Mouse (Mus musculus): ENCODE measurements around the gene Hsf3. TPM values are rescaled to one million over a fixed set of nuclear protein-coding genes. Genes with fewer than 3 reads are reported as not detected.
"Not testable (repeated sequence)": the region's sequence is repeated elsewhere in the genome, so short reads cannot be mapped to it uniquely, and the experiment has no call there.

Gene Hsf3
- polyA plus RNA-seq (2012; ENCODE audit: insufficient read depth, insufficient read length, missing spikeins), result 0.71 and 0.79 TPM in 2 replicates

- Histone ChIP-seq H3K27ac (replicated peaks; ENCODE audit: low read depth, low read length) (peak within 1 kb of the TSS; percentile 60), H3K4me3 (ENCODE audit: insufficient read depth, low read depth, low read length) (peak within 1 kb of the TSS; percentile 57), H3K4me1 (ENCODE audit: control insufficient read depth, insufficient read depth, insufficient read length, low read length) (no peaks in the 10 kb centered on the region; the same call in 1 of the 2 replicates)
These were observed at the start of gene Hsf3 for GRCm38 (mm10) chrX:96456201-96456963. TSS of gene Hsf3 (minus strand) at chrX:96456294.

DNA sequence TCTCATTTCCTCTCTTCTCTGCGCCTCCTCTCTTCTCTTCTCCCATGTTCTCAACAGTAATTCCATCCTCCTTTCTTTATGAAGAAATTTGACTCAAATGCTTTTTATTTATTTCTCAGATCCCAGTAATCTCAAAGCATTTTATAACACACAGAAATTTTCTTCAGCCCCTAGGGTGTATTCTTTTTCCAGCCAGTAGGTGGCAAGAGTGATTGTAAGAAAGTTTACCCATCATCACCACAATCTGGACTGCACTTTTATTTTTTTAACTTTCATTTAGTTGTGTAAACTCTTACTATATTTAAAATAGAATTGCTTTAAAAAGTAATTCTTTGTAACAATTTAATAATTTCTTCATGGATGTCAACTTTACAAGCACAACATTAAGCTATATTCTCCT lies 45.5 kb upstream of the Hsf3 start:
- H3K27ac ChIP-seq (replicated peaks; ENCODE audit: low read depth, low read length), result no peak overlapping the region
- no peak overlapping the region for H3K4me3 ChIP-seq (ENCODE audit: insufficient read depth, low read depth, low read length)
- H3K4me1 ChIP-seq (ENCODE audit: control insufficient read depth, insufficient read depth, insufficient read length, low read length), result no peaks in the 10 kb centered on the region

GRCm38 (mm10) chrX:96455149-96455548 lies 945 bp downstream of the Hsf3 start, which contains the start of gene Heph:
TSS of gene Heph (plus strand) at chrX:96455359.
- Histone ChIP-seq H3K4me1 (ENCODE audit: control insufficient read depth, insufficient read depth, insufficient read length, low read length) (no peaks in the 10 kb centered on the region; the same call in 1 of the 2 replicates), H3K27ac (replicated peaks; ENCODE audit: low read depth, low read length) (peak within 1 kb of the TSS; percentile 60), H3K4me3 (ENCODE audit: insufficient read depth, low read depth, low read length) (peak within 1 kb of the TSS; percentile 57)

DNA sequence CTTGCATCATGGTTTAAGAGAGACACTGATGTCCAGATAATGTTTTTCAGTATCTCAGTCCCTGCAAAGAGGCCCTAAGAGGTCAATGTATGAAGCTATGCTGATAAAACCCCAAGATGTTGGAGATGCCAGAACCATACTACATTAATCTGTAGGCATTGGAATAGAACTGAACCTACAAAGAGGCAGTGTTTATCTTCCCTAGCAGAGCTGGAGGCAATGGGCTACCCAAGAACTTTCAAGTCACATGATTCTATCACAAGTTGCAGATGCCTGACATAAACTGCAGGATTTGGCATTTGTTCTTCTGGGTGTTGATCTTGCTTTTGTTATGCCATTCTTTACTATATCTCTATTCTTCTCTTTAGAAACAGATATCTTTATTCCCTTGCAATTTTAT lies 36.7 kb downstream of the Hsf3 start:
- H3K4me3 ChIP-seq (ENCODE audit: insufficient read depth, low read depth, low read length), result no peak overlapping the region

GRCm38 (mm10) chrX:96417733-96418132 lies 38.4 kb downstream of the Hsf3 start:
- no peak overlapping the region for H3K27ac ChIP-seq (replicated peaks; ENCODE audit: low read depth, low read length)
- no peaks in the 10 kb centered on the region for H3K4me1 ChIP-seq (ENCODE audit: control insufficient read depth, insufficient read depth, insufficient read length, low read length)
- no peak overlapping the region for H3K4me3 ChIP-seq (ENCODE audit: insufficient read depth, low read depth, low read length)

More for the DNA sequence above, 36.7 kb downstream of the Hsf3 start:
- Histone ChIP-seq H3K4me1 (ENCODE audit: control insufficient read depth, insufficient read depth, insufficient read length, low read length) (no peaks in the 10 kb centered on the region), H3K27ac (replicated peaks; ENCODE audit: low read depth, low read length) (no peak overlapping the region)

GRCm38 (mm10) chrX:96416970-96417369 lies 39.1 kb downstream of the Hsf3 start:
- Histone ChIP-seq H3K27ac (replicated peaks; ENCODE audit: low read depth, low read length) (no peak overlapping the region), H3K4me1 (ENCODE audit: control insufficient read depth, insufficient read depth, insufficient read length, low read length) (no peaks in the 10 kb centered on the region), H3K4me3 (ENCODE audit: insufficient read depth, low read depth, low read length) (no peak overlapping the region)

- H3K4me3 ChIP-seq (ENCODE audit: insufficient read depth, low read depth, low read length); H3K4me1 ChIP-seq (ENCODE audit: control insufficient read depth, insufficient read depth, insufficient read length, low read length); H3K27ac ChIP-seq (replicated peaks; ENCODE audit: low read depth, low read length): not testable (repeated sequence)
These were observed 40.7 kb downstream of the Hsf3 start for GRCm38 (mm10) chrX:96415351-96415750.

GRCm38 (mm10) chrX:96339108-96339507 lies 117.0 kb downstream of the Hsf3 start:
- Histone ChIP-seq H3K4me1 (ENCODE audit: control insufficient read depth, insufficient read depth, insufficient read length, low read length) (no peaks in the 10 kb centered on the region), H3K27ac (replicated peaks; ENCODE audit: low read depth, low read length) (no peak overlapping the region), H3K4me3 (ENCODE audit: insufficient read depth, low read depth, low read length) (no peak overlapping the region)

DNA sequence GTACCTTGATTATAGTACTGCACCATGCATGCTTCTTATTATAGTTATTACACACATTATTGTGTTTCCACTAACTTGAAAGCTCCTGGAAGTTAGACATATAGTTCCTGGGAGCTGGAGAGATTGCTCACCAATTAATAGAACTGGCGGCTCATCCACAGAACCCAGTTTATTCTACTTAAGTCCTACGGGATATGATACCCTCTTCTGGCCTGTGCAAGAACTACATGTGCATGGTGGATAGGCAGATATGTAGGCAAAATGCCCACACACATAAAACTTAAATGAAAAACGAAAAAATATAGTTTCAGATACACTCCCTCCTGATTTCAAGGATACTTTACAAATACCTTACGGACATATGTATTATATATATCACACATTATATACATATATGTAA lies 126.3 kb downstream of the Hsf3 start:
- Histone ChIP-seq H3K4me3 (ENCODE audit: insufficient read depth, low read depth, low read length) (no peak overlapping the region), H3K27ac (replicated peaks; ENCODE audit: low read depth, low read length) (no peak overlapping the region), H3K4me1 (ENCODE audit: control insufficient read depth, insufficient read depth, insufficient read length, low read length) (no peaks in the 10 kb centered on the region)

DNA sequence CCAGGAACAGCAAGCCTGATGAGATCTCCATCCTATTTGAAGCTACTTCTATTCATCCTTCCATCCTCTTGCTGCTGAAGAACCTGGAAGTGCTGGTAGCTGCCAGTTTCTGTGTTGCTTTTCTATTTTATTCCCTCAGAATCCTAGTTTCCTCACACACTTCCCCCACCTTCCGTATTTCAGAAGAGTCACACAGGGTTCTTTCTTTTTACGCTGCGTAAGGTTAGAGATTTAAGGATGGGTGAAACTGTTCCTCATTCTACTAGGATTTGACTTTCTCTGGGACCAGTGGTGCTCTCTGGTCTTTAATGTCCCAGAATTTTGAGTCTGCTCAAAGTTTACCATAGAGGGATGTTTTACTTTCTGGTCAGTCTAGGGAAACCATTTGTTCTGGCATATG lies 162.8 kb downstream of the Hsf3 start, which contains the start of gene Vsig4:
Gene Vsig4 (minus strand): TSS at position 101 of the 400 bp plus-strand sequence.
- Histone ChIP-seq H3K4me1 (ENCODE audit: control insufficient read depth, insufficient read depth, insufficient read length, low read length) (no peaks in the 10 kb centered on the region), H3K4me3 (ENCODE audit: insufficient read depth, low read depth, low read length) (no peak within 1 kb of the TSS), H3K27ac (replicated peaks; ENCODE audit: low read depth, low read length) (no peak within 1 kb of the TSS)

GRCm38 (mm10) chrX:96256509-96256908 lies 199.6 kb downstream of the Hsf3 start:
- Histone ChIP-seq H3K4me1 (ENCODE audit: control insufficient read depth, insufficient read depth, insufficient read length, low read length) (no peaks in the 10 kb centered on the region), H3K4me3 (ENCODE audit: insufficient read depth, low read depth, low read length) (no peak overlapping the region)

More at GRCm38 (mm10) chrX:96256509-96256908, 199.6 kb downstream of the Hsf3 start:
- no peak overlapping the region for H3K27ac ChIP-seq (replicated peaks; ENCODE audit: low read depth, low read length)

Other genes starting within 250 kb of the Hsf3 start
- gene Vsig4, start 162.9 kb downstream of the Hsf3 start, polyA plus RNA-seq (2012; ENCODE audit: insufficient read depth, insufficient read length, missing spikeins), result not detected in 2 replicates
- gene Heph, start 935 bp downstream of the Hsf3 start, polyA plus RNA-seq (2012; ENCODE audit: insufficient read depth, insufficient read length, missing spikeins), result 4.6 and 8.6 TPM in 2 replicates